Mouse (Mus musculus) lung, postnatal 0 days (tissue): ENCODE results near the gene Slc45a1.

ENCODE experiments used
- CTCF ChIP-seq: IDR thresholded peaks from 2 replicates; pipeline ENCODE4 v1.5.1; 2016; ENCODE audit warnings: antibody characterized with exemption, mild to moderate bottlenecking
- EP300 ChIP-seq: IDR thresholded peaks from 2 replicates; pipeline ENCODE4 v1.6.1; 2016; ENCODE audit warnings: antibody characterized with exemption, mild to moderate bottlenecking, control low read depth

GRCm38 (mm10) chr4:150605804-150606203 lies 46.2 kb downstream of the Slc45a1 start:
- TF ChIP-seq CTCF: no peak
- no peak for TF ChIP-seq EP300
